Mouse (Mus musculus): ENCODE results near the gene Myl4. TPM values are rescaled to one million over a fixed set of nuclear protein-coding genes. Genes with fewer than 3 reads are reported as not detected.
"Not testable (repeated sequence)": the region's sequence is repeated elsewhere in the genome, so short reads cannot be mapped to it uniquely, and the experiment has no call there.

Myl4 gene
- polyA plus RNA-seq, 1 experiment from 2014 or later, result 80.4 TPM

DNA sequence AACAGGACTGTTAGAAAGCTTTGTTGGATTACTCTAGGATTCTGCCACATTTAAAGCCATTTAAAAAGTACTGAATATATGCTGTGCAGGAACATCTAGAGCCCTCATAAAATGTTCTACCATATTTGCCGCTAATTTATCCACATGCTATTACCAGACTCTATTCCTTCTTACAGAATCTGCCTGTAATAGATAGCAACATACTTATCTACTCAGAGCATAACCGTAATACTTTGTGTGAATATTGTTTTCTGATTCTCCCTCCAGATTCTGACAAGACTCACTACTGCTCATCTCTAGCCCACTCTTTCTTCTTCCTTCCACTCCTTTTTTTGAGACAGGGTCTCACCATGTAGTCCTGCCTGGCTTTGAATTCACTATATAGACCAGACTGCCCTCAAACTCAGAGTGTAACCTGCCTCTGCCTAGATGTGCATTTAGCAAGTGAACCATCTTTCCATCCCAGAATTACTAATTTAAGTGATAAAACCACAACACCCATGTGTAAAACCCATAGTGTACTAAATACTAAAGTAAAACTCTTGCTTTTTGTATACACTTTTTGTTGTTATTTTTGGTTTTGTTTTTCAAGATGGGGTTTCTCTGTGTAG, 12.4 kb upstream of the Myl4 start:
- no peak for DNase-seq (ENCODE audit: low spot score)
- TF ChIP-seq EP300 (IDR thresholded peaks at IDR 0.05) (no peak), CTCF (IDR thresholded peaks at IDR 0.05) (no peak)

DNA sequence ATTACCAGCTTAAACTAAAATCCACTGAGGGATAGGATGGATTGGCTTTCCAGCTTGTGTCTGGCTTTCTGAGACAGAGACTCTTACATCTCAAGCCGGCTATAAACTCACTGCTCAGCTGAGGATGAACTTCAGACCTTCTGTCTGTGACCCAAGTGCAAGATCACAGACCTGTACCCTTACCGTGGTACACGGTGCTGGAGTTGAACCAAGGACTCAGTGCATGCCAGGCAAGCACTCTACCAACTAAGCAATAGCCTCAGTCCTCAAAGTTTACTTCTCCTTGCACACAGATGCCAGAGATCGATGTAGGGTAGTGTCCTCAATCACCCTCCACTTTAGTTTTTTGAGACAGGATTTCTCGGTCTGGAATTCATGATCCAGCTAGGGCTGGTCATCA, 10.7 kb upstream of the Myl4 start:
- Histone ChIP-seq H3K4me2 (replicated peaks; ENCODE audit: low read depth, low read length) (no peak overlapping the region), H3K9ac (replicated peaks; ENCODE audit: low read depth) (no peak overlapping the region), H3K27me3 (replicated peaks; ENCODE audit: insufficient read depth, low read length) (no peaks in the 10 kb centered on the region), H3K36me3 (ENCODE audit: insufficient read depth, low read length) (no peaks in the 10 kb centered on the region), H3K9me3 (ENCODE audit: low read length) (no peaks in the 10 kb centered on the region), H3K27ac (ENCODE audit: low read length) (no peak overlapping the region), H3K4me3 (ENCODE audit: low read depth, low read length) (no peak overlapping the region), H3K4me1 (ENCODE audit: insufficient read depth, low read depth, low read length) (no peaks in the 10 kb centered on the region)
- no peak for ATAC-seq
- no peak for DNase-seq (ENCODE audit: low spot score)
- TF ChIP-seq CTCF (IDR thresholded peaks at IDR 0.05) (no peak), EP300 (IDR thresholded peaks at IDR 0.05) (no peak)
- WGBS, result 92% methylated on average over 5 of the region's 5 CpGs

More for the DNA sequence above, 12.4 kb upstream of the Myl4 start:
- no peak overlapping the region for H3K4me3 ChIP-seq (ENCODE audit: low read depth, low read length)
- no peaks in the 10 kb centered on the region for H3K9me3 ChIP-seq (ENCODE audit: low read length)
- no peaks in the 10 kb centered on the region for H3K27me3 ChIP-seq (replicated peaks; ENCODE audit: insufficient read depth, low read length)
- ATAC-seq, result no peak
- no peak overlapping the region for H3K9ac ChIP-seq (replicated peaks; ENCODE audit: low read depth)
- no peak overlapping the region for H3K27ac ChIP-seq (ENCODE audit: low read length)
- WGBS, result 99% methylated on average over 2 of the region's 2 CpGs
- H3K4me1 ChIP-seq (ENCODE audit: insufficient read depth, low read depth, low read length), result no peaks in the 10 kb centered on the region
- H3K4me2 ChIP-seq (replicated peaks; ENCODE audit: low read depth, low read length), result no peak overlapping the region
- peaks cover 10% of the 10 kb centered on the region; the same call in 1 of the 2 replicates for H3K36me3 ChIP-seq (ENCODE audit: insufficient read depth, low read length)

DNA sequence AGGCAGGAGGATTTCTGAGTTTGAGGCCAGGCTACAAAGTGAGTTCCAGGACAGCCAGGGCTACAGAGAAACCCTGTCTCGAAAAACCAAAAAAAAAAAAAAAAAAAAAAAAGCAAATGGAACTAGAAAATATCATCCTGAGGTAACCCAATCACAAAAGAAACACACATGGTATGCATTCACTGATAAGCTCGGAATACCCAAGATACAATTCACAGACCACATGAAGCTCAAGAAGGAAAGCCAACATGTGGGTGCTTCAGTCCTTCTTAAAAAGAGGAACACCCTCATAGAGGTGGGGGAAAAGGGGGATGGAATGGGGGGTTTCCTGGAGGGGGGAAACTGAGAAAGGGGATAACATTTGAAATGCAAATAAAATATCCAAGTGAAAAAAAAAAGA, 7.1 kb upstream of the Myl4 start:
- H3K9ac ChIP-seq (replicated peaks; ENCODE audit: low read depth); H3K36me3 ChIP-seq (ENCODE audit: insufficient read depth, low read length); H3K4me2 ChIP-seq (replicated peaks; ENCODE audit: low read depth, low read length); H3K27me3 ChIP-seq (replicated peaks; ENCODE audit: insufficient read depth, low read length); H3K4me1 ChIP-seq (ENCODE audit: insufficient read depth, low read depth, low read length); H3K4me3 ChIP-seq (ENCODE audit: low read depth, low read length); H3K9me3 ChIP-seq (ENCODE audit: low read length); ATAC-seq; DNase-seq (ENCODE audit: low spot score); H3K27ac ChIP-seq (ENCODE audit: low read length): not testable (repeated sequence)
- WGBS, result 87% methylated on average over 2 of the region's 2 CpGs

DNA sequence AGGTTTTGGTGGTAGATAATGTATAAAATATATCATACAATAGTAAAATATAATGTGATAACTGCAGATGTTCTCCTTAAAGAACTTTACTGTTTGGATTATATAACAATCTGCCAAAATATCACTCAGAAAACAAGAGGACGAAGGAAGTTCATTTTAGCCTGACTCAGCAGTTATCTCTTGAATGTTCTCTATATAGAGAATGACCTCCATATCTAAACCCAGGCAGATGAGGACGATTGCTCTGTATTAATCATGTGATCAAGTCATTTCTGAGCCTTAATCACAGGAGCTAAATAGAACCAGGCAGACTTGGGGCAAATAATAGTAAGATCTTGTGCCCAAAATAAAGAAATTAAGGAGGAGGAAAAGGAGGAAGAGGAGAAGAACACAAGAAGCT, 6.0 kb upstream of the Myl4 start:
- Histone ChIP-seq H3K9me3 (ENCODE audit: low read length) (no peaks in the 10 kb centered on the region), H3K9ac (replicated peaks; ENCODE audit: low read depth) (no peak overlapping the region), H3K27me3 (replicated peaks; ENCODE audit: insufficient read depth, low read length) (no peaks in the 10 kb centered on the region), H3K4me1 (ENCODE audit: insufficient read depth, low read depth, low read length) (peaks cover 3% of the 10 kb centered on the region; the same call in 1 of the 2 replicates), H3K4me3 (ENCODE audit: low read depth, low read length) (no peak overlapping the region), H3K4me2 (replicated peaks; ENCODE audit: low read depth, low read length) (no peak overlapping the region), H3K27ac (ENCODE audit: low read length) (no peak overlapping the region), H3K36me3 (ENCODE audit: insufficient read depth, low read length) (no peaks in the 10 kb centered on the region)
- ATAC-seq, result no peak
- no peak for DNase-seq (ENCODE audit: low spot score)
- TF ChIP-seq CTCF (IDR thresholded peaks at IDR 0.05) (no peak), EP300 (IDR thresholded peaks at IDR 0.05) (no peak)
- WGBS, result 55% methylated on average over 2 of the region's 2 CpGs

DNA sequence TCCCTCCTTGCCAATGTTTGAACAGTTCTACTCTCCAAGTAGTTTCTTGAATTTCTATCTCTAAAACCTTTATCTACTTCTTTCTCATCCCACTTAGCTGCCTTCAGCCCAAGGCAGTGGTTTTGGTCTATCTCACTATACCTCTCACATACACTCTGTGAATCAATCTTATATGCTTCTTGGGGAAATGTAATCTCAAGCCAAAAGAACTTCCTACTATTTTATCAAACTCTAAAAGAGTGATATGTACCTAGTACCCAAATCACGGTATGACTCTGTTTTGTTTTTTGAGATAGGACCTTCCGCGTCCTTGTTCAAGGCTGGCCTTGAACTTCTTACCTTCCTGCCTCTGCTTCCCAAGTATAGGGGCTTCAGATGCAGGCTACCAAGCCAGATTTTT, 3.0 kb upstream of the Myl4 start:
- Histone ChIP-seq H3K4me1 (ENCODE audit: insufficient read depth, low read depth, low read length) (peaks cover 3% of the 10 kb centered on the region; the same call in 1 of the 2 replicates), H3K9ac (replicated peaks; ENCODE audit: low read depth) (no peak overlapping the region), H3K4me2 (replicated peaks; ENCODE audit: low read depth, low read length) (no peak overlapping the region), H3K36me3 (ENCODE audit: insufficient read depth, low read length) (no peaks in the 10 kb centered on the region), H3K9me3 (ENCODE audit: low read length) (no peaks in the 10 kb centered on the region), H3K27me3 (replicated peaks; ENCODE audit: insufficient read depth, low read length) (no peaks in the 10 kb centered on the region), H3K4me3 (ENCODE audit: low read depth, low read length) (no peak overlapping the region), H3K27ac (ENCODE audit: low read length) (no peak overlapping the region)
- DNase-seq (ENCODE audit: low spot score), result no peak
- ATAC-seq, result no peak
- TF ChIP-seq CTCF (IDR thresholded peaks at IDR 0.05) (no peak), EP300 (IDR thresholded peaks at IDR 0.05) (no peak)
- 71% methylated on average over 3 of the region's 3 CpGs for WGBS

GRCm38 (mm10) chr11:104549438-104550405, 741 bp upstream of the Myl4 start:
- peak overlapping the region; percentile 97 for H3K9ac ChIP-seq (replicated peaks; ENCODE audit: low read depth)
- TF ChIP-seq CTCF (IDR thresholded peaks at IDR 0.05), result no peak
- no peak for TF ChIP-seq EP300 (IDR thresholded peaks at IDR 0.05)
- no peaks in the 10 kb centered on the region for H3K27me3 ChIP-seq (replicated peaks; ENCODE audit: insufficient read depth, low read length)
- no peaks in the 10 kb centered on the region for H3K36me3 ChIP-seq (ENCODE audit: insufficient read depth, low read length)
- peak overlapping the region; percentile 81 for H3K4me3 ChIP-seq (ENCODE audit: low read depth, low read length)
- under 1% methylated on average over 49 of the region's 53 CpGs for WGBS
- DNase-seq (ENCODE audit: low spot score) (peak; percentile 84), ATAC-seq (peak; percentile 77)
- H3K9me3 ChIP-seq (ENCODE audit: low read length), result no peaks in the 10 kb centered on the region
- H3K4me1 ChIP-seq (ENCODE audit: insufficient read depth, low read depth, low read length), result peaks cover 3% of the 10 kb centered on the region; the same call in 1 of the 2 replicates
- H3K27ac ChIP-seq (ENCODE audit: low read length), result peak overlapping the region; percentile 93
- peak overlapping the region; percentile 58 for H3K4me2 ChIP-seq (replicated peaks; ENCODE audit: low read depth, low read length)
